Mouse (Mus musculus) intestine, embryonic 15.5 days (tissue): ENCODE results near the gene Ppp1r27. TPM values are rescaled to one million over a fixed set of nuclear protein-coding genes. Genes with fewer than 3 reads are reported as not detected.
A peak's percentile ranks its signal among the peaks of the same experiment; 100 is the strongest.
"Not testable (repeated sequence)": the region's sequence is repeated elsewhere in the genome, so short reads cannot be mapped to it uniquely, and the experiment has no call there.

ENCODE experiments used
- ATAC-seq: fragments of 200-750 bp; cut with Nextera tagmentation; 2 replicates; pipeline ENCODE4 v1.8.0; 2017; ENCODE audit warnings: moderate TSS enrichment, moderate library complexity
- H3K27ac ChIP-seq: fragments of 300-500 bp; sonication (generic); 2 replicates; pipeline ENCODE4 v1.5.1; 2015; ENCODE audit warnings: mild to moderate bottlenecking, inconsistent platforms
- H3K27me3 ChIP-seq: fragments of 300-500 bp; sonication (generic); replicated peaks from 2 replicates; pipeline ENCODE4 v1.6.1; 2015; ENCODE audit warnings: inconsistent platforms
- H3K36me3 ChIP-seq: fragments of 300-500 bp; sonication (generic); 2 replicates; pipeline ENCODE4 v1.6.1; 2015; ENCODE audit warnings: inconsistent platforms
- H3K4me1 ChIP-seq: fragments of 300-500 bp; sonication (generic); replicated peaks from 2 replicates; pipeline ENCODE4 v1.6.1; 2015; ENCODE audit warnings: inconsistent platforms
- H3K4me2 ChIP-seq: fragments of 300-500 bp; sonication (generic); replicated peaks from 2 replicates; pipeline ENCODE4 v1.6.1; 2015; ENCODE audit warnings: mild to moderate bottlenecking, inconsistent platforms
- H3K4me3 ChIP-seq: fragments of 300-500 bp; sonication (generic); replicated peaks from 2 replicates; pipeline ENCODE4 v1.5.1; 2015; ENCODE audit warnings: inconsistent platforms
- H3K9ac ChIP-seq: fragments of 300-500 bp; sonication (generic); 2 replicates; pipeline ENCODE4 v1.6.1; 2015; ENCODE audit warnings: inconsistent platforms
- H3K9me3 ChIP-seq: fragments of 300-500 bp; sonication (generic); 2 replicates; pipeline ENCODE4 v1.6.1; 2016; ENCODE audit warnings: inconsistent platforms
- WGBS: fragments of 180-500 bp; shearing (Covaris S2); methylation state at CpG from one replicate; pipeline ENCODE4 v1.1.7; 2015; 5-methylcytosine and 5-hydroxymethylcytosine counted together
- polyA plus RNA-seq: library from polyadenylated mRNA; unstranded; fragments of >200 nt; fragmentation: Nextera tagmentation; extraction: Ambion mirVana; gene quantifications from 2 replicates; pipeline ENCODE4 v1.2.1, GENCODE M21; 2015

The Ppp1r27 gene
- polyA plus RNA-seq, 1 experiment from 2014 or later = not detected

- Histone ChIP-seq H3K27me3 (no peaks in the 10 kb centered on the region), H3K36me3 (peaks cover 28% of the 10 kb centered on the region)
Measured at GRCm38 (mm10) chr11:120572752-120573584, 22.0 kb upstream of the Ppp1r27 start, which contains the start of gene P4hb. Gene P4hb, minus strand, starts transcription at chr11:120573253.

GRCm38 (mm10) chr11:120572417-120572751 is 21.5 kb upstream of the Ppp1r27 start:
- peak; percentile 22 for ATAC-seq
- Histone ChIP-seq H3K27ac (peak overlapping the region; percentile 85), H3K36me3 (peaks cover 30% of the 10 kb centered on the region), H3K9ac (peak overlapping the region; percentile 93), H3K27me3 (no peaks in the 10 kb centered on the region), H3K4me2 (peak overlapping the region; percentile 85), H3K9me3 (no peaks in the 10 kb centered on the region), H3K4me3 (peak overlapping the region; percentile 96), H3K4me1 (peaks cover 30% of the 10 kb centered on the region)
- 0% methylated on average over 15 of the region's 24 CpGs for WGBS

More at GRCm38 (mm10) chr11:120572752-120573584, 22.0 kb upstream of the Ppp1r27 start, which contains the start of gene P4hb:
- no peaks in the 10 kb centered on the region for H3K9me3 ChIP-seq
- H3K4me1 ChIP-seq = peaks cover 35% of the 10 kb centered on the region
- H3K9ac ChIP-seq = peak within 1 kb of the TSS; percentile 93
- WGBS = under 1% methylated on average over 92 of the region's 94 CpGs
- peak within 1 kb of the TSS; percentile 96 for H3K4me3 ChIP-seq
- H3K4me2 ChIP-seq = peak within 1 kb of the TSS; percentile 85
- ATAC-seq = peak; percentile 96
- peak within 1 kb of the TSS; percentile 90 for H3K27ac ChIP-seq

DNA sequence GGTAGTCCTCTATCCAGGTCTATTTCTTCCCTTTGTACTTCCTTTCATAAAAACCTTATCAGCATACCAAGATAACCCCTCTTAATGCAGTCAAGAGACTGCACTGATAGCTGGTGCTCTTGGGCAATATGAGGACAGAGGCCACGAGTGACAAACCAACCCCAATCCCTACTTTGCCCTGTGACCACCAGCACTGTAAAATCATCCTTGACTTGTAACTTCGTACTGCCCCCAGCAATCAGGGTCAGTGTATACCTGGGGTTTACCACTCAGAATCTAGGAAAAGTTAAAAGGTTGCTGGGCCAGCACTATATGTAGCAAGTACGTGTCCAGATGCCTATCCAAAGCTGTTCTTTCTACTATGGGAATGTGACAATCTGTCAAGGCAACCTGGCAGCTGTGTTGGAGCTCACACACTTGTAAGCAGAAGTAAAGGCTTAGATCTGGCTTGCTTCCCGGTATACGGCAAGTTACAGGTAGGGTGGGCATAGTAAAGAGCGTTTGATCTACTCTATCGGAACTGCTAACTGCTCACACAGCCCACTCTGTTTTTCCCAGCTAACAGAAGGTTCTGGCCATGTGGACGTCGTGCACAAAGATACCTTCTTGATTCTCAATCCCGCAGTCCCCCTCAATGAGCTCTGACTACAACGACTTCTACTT is 21.0 kb upstream of the Ppp1r27 start:
- Histone ChIP-seq H3K4me2 (peak overlapping the region; percentile 85), H3K9ac (peak overlapping the region; percentile 93), H3K9me3 (no peaks in the 10 kb centered on the region), H3K36me3 (peaks cover 35% of the 10 kb centered on the region), H3K4me3 (peak overlapping the region; percentile 96), H3K27me3 (no peaks in the 10 kb centered on the region), H3K4me1 (peaks cover 25% of the 10 kb centered on the region), H3K27ac (peak overlapping the region; percentile 85)
- 6% methylated on average over 11 of the region's 11 CpGs for WGBS
- no peak for ATAC-seq

DNA sequence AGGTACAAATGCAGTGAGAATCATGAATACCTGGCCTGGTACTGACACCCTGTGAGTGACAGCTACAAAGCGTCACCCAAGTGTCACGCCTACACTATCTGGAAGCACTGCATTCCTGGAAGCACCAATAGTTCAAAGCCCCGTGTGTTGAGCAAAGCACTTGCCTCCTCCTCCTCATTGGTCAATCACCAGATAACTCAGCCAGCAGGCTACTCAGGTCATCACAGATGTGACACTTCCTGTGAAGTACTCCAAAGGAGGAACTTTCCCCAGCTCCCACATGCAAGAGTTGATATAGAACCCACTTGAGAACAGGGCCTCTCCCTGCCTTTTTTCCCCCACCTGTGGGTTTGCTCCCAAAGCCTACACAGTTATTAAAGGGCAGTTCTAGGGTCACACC is 20.2 kb upstream of the Ppp1r27 start:
- H3K27me3 ChIP-seq = no peaks in the 10 kb centered on the region
- peak overlapping the region; percentile 93 for H3K9ac ChIP-seq
- WGBS = 63% methylated on average over 3 of the region's 3 CpGs
- H3K4me2 ChIP-seq = peak overlapping the region; percentile 85
- ATAC-seq = no peak
- H3K9me3 ChIP-seq = no peaks in the 10 kb centered on the region
- H3K4me3 ChIP-seq = peak overlapping the region; percentile 96
- peaks cover 21% of the 10 kb centered on the region for H3K4me1 ChIP-seq
- H3K36me3 ChIP-seq = peaks cover 42% of the 10 kb centered on the region
- H3K27ac ChIP-seq = 0 out of 2 replicates have a peak overlapping the region, but pooled peaks have one; percentile 34

DNA sequence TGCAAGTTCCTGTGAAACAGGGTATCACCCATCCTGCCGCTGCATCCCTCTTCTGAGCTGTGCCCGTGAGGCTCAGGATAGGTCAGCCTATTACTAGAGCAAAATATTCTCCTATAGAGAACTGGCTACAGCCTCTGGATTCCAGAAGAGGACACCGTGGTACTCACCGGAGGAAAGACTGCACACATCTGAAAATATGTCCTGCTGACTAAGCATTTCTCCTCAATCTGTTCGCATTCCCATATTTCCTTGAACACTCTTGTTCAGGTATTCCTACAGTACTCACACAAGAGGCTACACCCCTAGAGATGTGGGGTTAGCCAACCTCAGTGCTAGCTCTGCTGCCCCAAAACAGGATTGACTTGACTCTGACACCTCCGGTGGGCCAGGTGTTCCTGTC is 17.4 kb upstream of the Ppp1r27 start:
- no peaks in the 10 kb centered on the region for H3K9me3 ChIP-seq
- H3K9ac ChIP-seq = no peak overlapping the region
- WGBS = 94% methylated on average over 6 of the region's 6 CpGs
- H3K4me1 ChIP-seq = peaks cover 16% of the 10 kb centered on the region
- peaks cover 68% of the 10 kb centered on the region for H3K36me3 ChIP-seq
- H3K27ac ChIP-seq = no peak overlapping the region
- no peak overlapping the region for H3K4me2 ChIP-seq
- no peaks in the 10 kb centered on the region for H3K27me3 ChIP-seq
- no peak for ATAC-seq
- H3K4me3 ChIP-seq = no peak overlapping the region

DNA sequence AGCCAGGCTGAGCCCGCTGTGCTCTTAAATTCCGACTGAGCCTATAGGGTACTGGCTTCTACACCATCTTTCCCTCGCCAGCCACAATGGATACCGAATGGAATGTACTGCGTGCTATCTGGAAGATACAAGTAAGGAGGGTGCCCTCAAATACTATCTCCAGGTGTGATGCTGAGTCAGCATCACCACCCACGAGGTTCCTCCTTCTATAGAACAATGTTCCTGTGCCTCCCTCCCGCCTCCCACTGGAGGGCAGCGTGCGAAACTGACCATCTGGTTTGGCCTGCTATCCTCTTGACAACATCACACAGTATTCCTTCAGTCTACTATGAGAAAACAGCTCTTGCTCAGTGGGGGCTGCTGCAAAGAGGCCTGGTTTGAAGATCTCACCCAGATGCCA is 14.2 kb upstream of the Ppp1r27 start:
- Histone ChIP-seq H3K27ac (no peak overlapping the region), H3K27me3 (no peaks in the 10 kb centered on the region), H3K36me3 (peaks cover 88% of the 10 kb centered on the region), H3K4me1 (peaks cover 3% of the 10 kb centered on the region; the same call in 1 of the 2 replicates), H3K9me3 (no peaks in the 10 kb centered on the region), H3K4me3 (no peak overlapping the region), H3K4me2 (no peak overlapping the region), H3K9ac (no peak overlapping the region)
- 87% methylated on average over 9 of the region's 9 CpGs for WGBS
- no peak for ATAC-seq

DNA sequence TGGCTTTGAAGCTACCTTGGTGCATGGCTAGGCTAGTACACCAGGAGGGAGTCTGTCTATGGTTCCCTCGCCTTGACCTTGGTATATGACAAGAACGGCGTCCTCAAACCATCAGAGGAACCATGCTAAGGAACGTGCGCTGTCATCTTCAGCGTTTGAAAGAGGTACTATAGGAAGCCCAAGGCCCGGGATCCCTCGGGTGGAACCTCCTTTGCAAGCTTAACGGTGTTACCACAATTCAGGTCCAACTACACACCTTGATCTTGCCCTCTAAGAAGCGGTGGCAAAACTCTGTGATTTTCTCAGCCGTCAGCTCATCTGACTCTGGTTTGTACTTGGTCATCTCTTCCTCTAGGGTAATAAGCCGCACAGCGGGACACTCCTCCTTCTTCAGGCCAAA is 12.0 kb upstream of the Ppp1r27 start:
- 94% methylated on average over 13 of the region's 13 CpGs for WGBS
- Histone ChIP-seq H3K9ac (no peak overlapping the region), H3K27me3 (no peaks in the 10 kb centered on the region), H3K9me3 (no peaks in the 10 kb centered on the region), H3K4me2 (no peak overlapping the region), H3K36me3 (peaks cover 77% of the 10 kb centered on the region), H3K4me3 (no peak overlapping the region), H3K4me1 (no peaks in the 10 kb centered on the region), H3K27ac (no peak overlapping the region)
- no peak for ATAC-seq

- Histone ChIP-seq H3K9me3 (no peaks in the 10 kb centered on the region), H3K36me3 (peaks cover 60% of the 10 kb centered on the region), H3K4me1 (no peaks in the 10 kb centered on the region), H3K27me3 (no peaks in the 10 kb centered on the region), H3K4me2 (no peak overlapping the region), H3K9ac (no peak overlapping the region), H3K4me3 (no peak overlapping the region), H3K27ac (no peak overlapping the region)
- ATAC-seq = no peak
- 91% methylated on average over 13 of the region's 13 CpGs for WGBS
Measured at GRCm38 (mm10) chr11:120560952-120561728, 10.2 kb upstream of the Ppp1r27 start.

GRCm38 (mm10) chr11:120558843-120559242 is 7.9 kb upstream of the Ppp1r27 start:
- not testable (repeated sequence) for H3K4me2 ChIP-seq, H3K27me3 ChIP-seq, H3K9me3 ChIP-seq, H3K4me1 ChIP-seq, H3K27ac ChIP-seq, H3K9ac ChIP-seq, ATAC-seq, H3K4me3 ChIP-seq
- WGBS = 90% methylated on average over 6 of the region's 6 CpGs
- peaks cover 39% of the 10 kb centered on the region for H3K36me3 ChIP-seq

GRCm38 (mm10) chr11:120555260-120555659 is 4.3 kb upstream of the Ppp1r27 start:
- no peak overlapping the region for H3K9ac ChIP-seq
- no peak overlapping the region for H3K27ac ChIP-seq
- peaks cover 4% of the 10 kb centered on the region for H3K36me3 ChIP-seq
- H3K4me1 ChIP-seq = peaks cover 3% of the 10 kb centered on the region
- 68% methylated on average over 2 of the region's 2 CpGs for WGBS
- ATAC-seq = no peak
- H3K4me2 ChIP-seq = no peak overlapping the region
- no peaks in the 10 kb centered on the region for H3K27me3 ChIP-seq
- H3K9me3 ChIP-seq = no peaks in the 10 kb centered on the region
- no peak overlapping the region for H3K4me3 ChIP-seq

- Histone ChIP-seq H3K4me3 (no peak overlapping the region), H3K27ac (0 out of 2 replicates have a peak overlapping the region, but pooled peaks have one; percentile 7), H3K4me1 (peaks cover 6% of the 10 kb centered on the region), H3K9me3 (no peaks in the 10 kb centered on the region), H3K4me2 (no peak overlapping the region), H3K27me3 (no peaks in the 10 kb centered on the region), H3K36me3 (peaks cover under 1% of the 10 kb centered on the region; the same call in 1 of the 2 replicates), H3K9ac (no peak overlapping the region)
- ATAC-seq = peak; percentile 39; the same call in 1 of the 2 replicates
- 80% methylated on average over 7 of the region's 7 CpGs for WGBS
Measured at GRCm38 (mm10) chr11:120554834-120555233, 3.9 kb upstream of the Ppp1r27 start.

DNA sequence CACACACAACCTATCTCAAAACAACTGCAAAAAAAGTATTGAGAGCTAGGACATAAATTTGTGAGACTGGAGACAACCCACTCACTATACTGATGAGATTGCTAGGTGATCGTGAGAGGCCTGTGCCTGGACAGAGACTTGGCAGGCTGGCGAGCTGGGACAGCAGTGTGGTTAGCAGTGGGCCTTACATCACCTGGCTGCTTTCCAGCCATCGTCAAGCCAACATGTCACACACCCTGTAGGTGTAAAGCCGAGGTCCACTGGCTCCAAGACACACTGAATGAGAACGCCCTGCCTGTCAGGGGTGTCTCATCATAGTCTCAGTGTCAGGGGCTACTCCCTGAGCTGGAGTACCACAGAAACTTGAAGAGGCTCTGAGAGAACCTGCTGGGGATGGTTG is 1.8 kb upstream of the Ppp1r27 start:
- Histone ChIP-seq H3K36me3 (no peaks in the 10 kb centered on the region), H3K4me2 (no peak overlapping the region), H3K27ac (no peak overlapping the region), H3K9ac (no peak overlapping the region), H3K27me3 (no peaks in the 10 kb centered on the region), H3K9me3 (no peaks in the 10 kb centered on the region), H3K4me1 (peaks cover 17% of the 10 kb centered on the region), H3K4me3 (no peak overlapping the region)
- 75% methylated on average over 5 of the region's 5 CpGs for WGBS
- ATAC-seq = no peak
